Mouse (Mus musculus) left cerebral cortex, adult 18-20 months (tissue): ENCODE results near the gene Gm20498. TPM values are rescaled to one million over a fixed set of nuclear protein-coding genes. Genes with fewer than 3 reads are reported as not detected.

Experiments
- DNase-seq, 2 experiments: peaks; one replicate each; pipeline ENCODE4 v3.0.0; 2021 to 2022; ENCODE audit warnings: low spot score in 2 of 2, mixed read lengths in 1 of 2
- total RNA-seq, 2 experiments: library from RNA; stranded (reverse); gene quantifications; 2 replicates each; pipeline ENCODE4 v1.2.3; 2021

Gm20498 gene
- total RNA-seq, 2 experiments from 2014 or later, result 36.7 to 53.7 TPM

DNA sequence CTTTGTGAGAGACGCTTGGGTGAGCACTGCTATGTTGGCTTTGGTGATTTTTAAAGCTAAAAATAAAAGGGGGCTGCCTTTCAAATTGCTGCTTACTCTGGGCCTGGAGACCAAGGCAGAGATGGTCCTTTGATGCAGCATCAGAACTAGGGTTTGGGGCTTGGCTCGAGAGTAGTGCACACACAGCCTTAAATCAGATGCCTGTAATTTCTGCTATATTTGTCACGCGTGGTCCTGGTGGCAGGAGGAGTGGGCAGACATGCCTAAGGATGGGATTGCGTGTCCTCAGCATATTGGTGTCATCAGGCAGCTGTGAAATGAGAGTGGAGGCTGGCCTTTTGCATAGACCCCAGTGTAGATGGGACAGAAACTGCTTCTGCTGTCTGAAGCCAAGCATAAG, 198.9 kb downstream of the Gm20498 start:
- DNase-seq, result no peak

DNA sequence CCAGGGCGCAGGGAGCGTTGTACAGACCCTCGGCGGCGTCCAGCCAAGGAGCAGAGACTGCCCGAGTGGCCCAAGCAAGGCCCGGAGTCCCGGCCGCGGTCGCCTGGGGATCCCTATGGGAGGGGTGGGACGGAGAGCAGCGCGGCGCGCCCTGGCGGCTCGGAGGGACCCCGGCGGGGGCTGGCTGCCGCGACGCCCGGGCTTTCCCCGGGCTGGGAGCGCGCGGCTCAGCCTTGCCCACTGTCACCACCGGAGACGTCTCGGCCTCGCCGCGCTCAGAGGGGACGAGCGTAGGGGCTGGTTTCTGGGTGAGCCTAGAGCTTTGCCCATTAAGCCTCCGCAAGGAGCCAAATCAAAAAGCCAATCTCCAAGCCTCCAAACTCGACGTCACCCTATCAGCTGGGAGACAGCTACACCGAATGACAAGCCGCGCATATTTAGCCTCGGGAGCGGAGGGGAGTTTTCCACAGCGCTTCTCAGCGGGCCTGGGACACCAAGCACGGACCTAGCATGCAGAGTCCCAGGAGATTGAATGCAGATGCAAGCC, 199.8 kb downstream of the Gm20498 start, which contains the start of gene Slc8a3:
Slc8a3 (minus strand) TSS at position 306 of the 547 bp plus-strand sequence.
- DNase-seq, result peak; percentile 51 to 60

DNA sequence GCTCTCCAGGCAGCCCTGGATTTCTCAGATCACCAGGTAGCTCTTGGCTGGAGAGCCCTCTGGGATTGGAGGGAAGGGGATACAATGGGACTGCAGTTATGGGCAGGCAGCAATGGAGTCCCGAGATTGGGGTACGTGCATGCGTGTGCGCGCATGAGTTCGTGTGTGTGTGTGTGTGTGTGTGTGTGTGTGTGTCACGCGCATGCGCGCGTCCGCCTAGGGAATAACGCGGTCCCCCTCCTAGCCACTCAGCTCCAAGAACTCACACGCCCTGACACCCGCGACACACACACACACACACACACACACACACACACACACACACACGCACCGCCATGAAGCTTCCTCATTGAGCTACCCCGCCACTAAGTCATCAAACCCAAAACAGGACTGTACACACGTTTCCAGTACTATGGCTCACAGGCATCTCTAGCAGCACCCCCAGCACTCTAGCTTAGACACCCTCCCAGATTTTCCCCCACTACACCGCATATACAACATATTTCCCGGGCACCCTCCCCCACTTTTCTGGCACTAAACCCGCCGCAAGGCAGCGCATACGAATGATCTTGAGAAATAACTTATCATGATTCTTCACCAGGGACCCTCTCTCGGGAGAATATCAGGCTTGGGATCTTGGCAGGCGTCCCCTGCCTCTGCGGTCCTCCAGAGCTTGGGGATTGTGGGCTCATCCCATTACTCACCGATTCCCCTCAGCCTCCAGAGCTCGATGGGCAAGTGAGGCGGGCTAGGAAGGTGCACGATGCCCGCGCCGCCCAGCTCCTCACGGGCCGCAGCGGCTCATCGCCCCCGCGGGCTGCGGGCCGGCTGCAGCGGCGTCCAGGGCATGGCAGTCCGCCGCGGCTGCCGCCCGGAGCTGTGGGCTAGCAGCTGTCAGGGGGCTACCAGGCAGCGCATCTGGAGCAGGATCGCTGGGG, 200.5 kb downstream of the Gm20498 start:
- DNase-seq, result peak; percentile 65 to 67

DNA sequence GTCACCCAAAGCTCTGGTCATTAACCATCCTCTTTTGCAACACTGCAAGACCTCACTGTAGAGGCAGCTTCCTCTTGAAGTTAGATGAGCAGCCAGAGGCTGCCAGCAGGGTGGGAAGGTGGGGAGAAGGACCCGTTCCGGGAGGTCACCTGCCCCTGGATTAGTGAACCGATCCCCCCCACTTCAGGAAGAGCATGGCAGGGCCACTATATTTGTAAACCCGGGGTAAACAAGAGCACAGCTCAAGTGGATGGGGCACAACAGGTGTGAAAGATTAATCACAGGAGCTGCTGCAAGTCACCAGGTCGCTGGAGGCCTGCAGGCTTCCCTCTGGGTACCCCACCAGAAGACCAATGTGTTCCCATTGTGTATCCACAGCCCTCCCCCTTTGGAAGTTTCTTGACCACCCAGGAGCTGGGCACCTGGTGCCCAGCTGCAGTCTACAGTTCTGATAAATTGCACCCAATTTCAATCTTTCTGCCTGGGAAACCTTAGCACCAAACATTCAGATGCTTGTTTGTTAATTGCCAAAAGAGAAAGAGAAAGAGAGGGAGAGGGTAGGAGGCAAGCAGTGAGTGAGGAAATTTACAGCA, 201.6 kb downstream of the Gm20498 start:
- no peak for DNase-seq

DNA sequence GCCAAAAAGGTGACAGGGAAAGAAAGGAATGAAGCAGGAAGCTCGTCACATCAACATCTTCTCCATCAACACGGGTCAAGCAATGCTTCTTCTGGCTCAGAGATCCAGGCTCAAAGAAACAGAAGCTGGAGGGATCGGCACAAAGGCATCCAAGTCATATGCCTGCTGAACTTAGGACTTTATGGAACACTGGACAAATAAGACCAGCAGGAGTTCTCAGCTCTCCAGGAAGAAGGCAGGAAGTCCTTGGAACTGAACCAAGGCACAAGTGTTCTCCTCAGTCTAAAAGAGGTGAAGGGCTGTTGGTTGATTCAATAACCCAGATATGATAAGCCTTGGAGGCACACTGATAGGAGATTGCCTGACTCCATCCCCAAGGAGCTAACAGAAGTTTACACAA, 207.7 kb downstream of the Gm20498 start:
- DNase-seq, result no peak

DNA sequence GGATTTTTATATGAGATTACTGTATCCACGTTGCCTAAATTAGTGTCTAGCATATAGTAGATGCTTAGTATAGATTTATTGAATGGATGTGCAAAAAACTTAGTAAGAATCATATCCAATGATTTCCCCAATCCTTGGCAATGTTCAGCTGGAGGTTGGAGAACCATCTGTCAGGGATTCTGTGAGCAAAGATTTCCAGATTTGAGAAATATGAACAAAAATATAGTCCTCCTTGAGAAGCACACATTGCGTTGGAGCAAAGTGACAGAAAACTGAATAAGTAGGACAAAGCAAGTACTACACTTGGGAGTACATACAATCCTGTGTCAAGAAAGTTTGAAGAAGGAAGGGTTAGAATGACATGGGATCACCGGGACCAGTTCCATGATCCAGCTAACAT, 208.6 kb downstream of the Gm20498 start:
- DNase-seq, result peak; percentile 28 to 39

DNA sequence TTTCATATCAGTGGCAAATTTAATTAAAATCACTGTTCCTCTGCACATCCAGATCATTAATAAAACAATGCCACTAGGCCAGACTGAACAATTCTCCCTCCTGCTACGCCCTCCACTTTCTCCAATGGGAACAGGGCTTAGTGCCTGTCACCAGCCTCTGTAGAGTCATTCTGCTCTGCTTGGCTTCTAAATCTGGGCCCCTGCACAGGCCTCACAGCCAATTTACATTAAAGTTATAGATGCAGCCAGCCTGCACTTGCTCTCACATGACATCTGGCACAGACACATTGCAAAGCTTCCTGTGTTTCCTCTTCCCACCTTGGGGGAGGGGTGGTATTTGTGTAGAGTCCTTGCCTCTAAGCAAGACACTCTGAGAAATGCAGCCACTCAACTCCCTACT, 211.7 kb downstream of the Gm20498 start:
- no peak for DNase-seq

DNA sequence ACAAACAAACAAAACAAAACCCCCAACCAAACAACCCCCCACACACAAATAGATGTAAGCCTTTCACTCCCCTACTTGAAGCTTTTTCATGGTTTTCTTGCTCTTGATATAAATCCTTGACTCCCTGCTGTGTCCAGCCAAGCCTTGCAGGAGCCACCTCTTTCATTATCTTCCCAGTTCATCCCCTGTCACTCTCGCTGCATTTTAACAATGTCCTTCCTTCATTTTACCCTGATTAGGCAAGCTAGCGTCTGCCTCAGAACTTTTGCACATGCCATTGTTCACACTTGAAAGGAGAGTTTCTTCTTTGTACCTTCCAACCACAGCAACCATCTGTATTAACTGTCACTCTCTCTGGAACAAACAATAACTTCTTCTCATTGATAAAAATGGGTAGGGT, 214.9 kb downstream of the Gm20498 start:
- no peak for DNase-seq

DNA sequence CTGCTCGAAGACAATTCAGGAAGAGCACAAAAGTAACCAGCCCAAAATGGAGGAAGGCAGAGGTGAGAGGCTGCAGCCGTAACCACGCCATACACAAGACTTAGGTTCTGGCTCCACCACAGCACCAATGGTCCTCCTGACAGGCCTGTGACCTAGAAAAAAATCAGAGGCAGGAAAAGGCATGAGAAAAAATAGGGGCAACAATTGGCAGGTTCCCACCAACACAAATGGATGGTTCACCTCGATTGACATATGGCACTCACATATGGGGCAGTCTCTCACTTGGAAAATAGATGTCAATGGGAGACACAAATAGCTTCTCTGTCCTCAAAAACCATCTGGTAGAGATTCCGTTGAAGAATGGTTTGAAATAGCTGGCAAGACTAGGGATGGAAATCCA, 216.8 kb downstream of the Gm20498 start:
- peak; percentile 20 to 25 for DNase-seq

Other genes with a start within 250 kb of the Gm20498 start
- gene Slc8a3, start 199.7 kb downstream of the Gm20498 start, total RNA-seq, result 10 to 100 TPM; 24.4 to 25.4 TPM
- 1 to 10 TPM; 1.5 to 1.6 TPM for gene Gm4787, start 153.4 kb downstream of the Gm20498 start, total RNA-seq
- gene Adam4, start 111.0 kb downstream of the Gm20498 start, total RNA-seq, result 1 to 10 TPM; 2.1 to 2.5 TPM
- 10 to 100 TPM; 36.6 to 50.7 TPM for gene Cox16, start 47.8 kb downstream of the Gm20498 start, total RNA-seq
- 10 to 100 TPM; 34.8 to 37.7 TPM for gene Synj2bp, start within 50 bp of the Gm20498 start, total RNA-seq
- gene Adam21, start 35.6 kb upstream of the Gm20498 start, total RNA-seq, result under 1 TPM; 0.21 to 0.51 TPM
- gene Med6, start 62.1 kb upstream of the Gm20498 start, total RNA-seq, result 10 to 100 TPM; 28.7 to 29.2 TPM
- 10 to 100 TPM; 49.1 to 52.8 TPM for gene Ttc9, start 98.3 kb upstream of the Gm20498 start, total RNA-seq
- 10 to 100 TPM; 57.3 to 57.4 TPM for gene Map3k9, start 248.3 kb upstream of the Gm20498 start, total RNA-seq